Mouse (Mus musculus) right cerebral cortex, postnatal 25 days (tissue): ENCODE results near the gene A830005F24Rik.

Source experiments
- DNase-seq: peaks from one replicate; pipeline ENCODE4 v3.0.0; 2022

The A830005F24Rik gene

DNA sequence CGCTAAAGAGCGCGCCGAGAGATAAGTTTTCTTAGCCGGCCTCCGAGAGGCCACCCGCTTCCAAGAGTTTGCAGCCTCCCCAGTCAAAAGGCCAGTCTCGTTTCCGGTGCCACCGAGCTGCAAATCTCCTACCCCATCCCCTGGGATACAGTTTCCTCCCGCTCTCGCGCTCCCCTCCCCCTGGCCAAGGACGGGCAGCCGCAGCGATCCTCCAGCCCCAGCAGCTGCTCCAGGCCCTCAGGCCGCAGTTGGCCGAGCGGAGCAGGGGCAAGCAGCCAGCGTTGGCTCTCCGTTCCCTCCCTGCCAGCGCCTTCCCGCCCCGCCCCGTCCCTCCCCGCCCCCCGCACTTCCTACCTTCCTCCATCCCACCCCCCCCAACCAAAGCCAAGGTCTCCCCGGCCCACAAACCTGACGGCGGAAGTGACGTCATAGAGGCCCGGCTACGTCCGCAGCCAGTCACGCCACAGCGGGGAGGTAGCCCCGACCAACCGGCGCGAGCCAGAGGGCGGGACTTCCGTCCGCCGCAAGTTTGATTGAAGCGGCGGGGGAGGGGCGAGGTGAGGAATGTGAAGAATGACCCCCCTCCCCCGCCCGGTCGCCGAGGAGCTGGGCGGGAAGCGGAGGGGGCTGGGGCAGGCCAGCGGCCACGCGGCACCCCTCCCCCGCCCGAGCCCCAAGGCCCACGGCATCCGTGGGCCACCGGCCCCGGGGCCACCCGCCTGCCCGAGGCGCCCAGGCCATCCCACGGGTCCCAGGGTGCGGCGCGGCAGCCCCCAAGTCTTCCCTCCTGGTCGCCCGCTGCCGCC is 32.3 kb downstream of the A830005F24Rik start:
- peak; percentile 96 for DNase-seq

DNA sequence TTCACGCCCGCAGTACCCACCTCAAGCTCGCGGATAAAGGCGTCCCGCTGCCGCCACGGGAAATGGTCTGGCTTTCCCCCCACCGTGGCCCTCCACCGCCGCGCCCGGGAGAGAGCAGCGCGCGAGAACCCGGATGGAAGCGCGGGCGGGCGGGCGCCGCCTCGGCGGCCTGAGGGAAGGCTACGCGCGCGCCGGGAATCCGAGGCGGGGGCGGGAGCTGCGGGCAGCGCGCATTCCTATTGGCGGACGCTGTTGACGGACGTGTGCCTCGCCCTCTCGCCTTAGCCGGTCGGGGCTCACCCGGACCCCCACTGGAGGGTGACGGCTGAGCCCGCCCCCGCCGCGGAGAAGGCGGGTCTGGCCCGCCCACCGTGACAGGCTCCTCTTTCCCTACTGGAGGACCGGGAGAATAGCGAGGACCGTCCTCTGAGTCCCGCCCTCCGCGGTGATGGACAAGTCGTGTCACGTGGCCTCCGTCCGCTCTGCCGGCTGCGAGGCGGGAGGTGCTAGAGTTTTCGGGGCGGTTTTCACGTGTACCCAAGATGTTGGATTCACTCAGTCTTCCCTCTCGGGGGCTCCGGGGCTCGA is 33.1 kb downstream of the A830005F24Rik start:
- DNase-seq: peak; percentile 100

DNA sequence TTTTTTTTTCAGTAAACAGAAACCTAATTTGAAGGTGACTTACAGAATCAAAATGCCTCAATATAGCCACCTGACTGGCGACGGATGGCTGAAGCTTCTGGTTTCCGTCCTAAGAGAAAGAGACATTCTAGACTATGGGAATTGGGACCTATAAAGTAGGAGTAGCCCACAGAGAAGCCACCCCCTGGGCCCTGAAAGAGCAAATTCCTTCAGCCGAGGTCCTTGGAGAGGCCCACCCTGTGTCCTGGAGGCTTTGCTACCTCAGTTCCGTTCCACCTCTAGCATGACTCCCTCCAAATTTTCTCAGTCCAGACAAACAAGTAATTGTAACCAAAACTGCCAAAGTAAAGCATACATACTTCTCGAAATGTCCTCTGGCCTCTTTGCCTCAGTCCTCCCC is 34.3 kb downstream of the A830005F24Rik start:
- no peak for DNase-seq

DNA sequence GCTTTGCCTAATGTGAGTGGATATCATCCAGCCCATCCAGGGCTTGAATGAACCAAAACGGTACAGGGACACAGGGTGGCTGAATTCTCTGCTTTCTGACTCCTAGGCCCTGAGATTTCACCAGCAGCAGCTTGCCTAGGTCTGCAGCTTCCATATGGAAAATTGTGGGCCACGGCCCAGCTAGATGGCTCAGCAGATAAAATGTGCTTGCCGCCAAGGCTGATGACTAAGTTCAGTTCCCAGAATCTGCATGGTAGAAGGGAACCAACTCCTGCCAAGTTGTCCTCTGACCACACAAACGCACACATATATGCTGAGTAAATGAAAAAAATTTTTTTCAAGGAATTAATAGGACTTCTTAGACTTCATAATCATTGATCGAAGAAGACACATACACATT is 34.9 kb downstream of the A830005F24Rik start:
- DNase-seq: no peak

DNA sequence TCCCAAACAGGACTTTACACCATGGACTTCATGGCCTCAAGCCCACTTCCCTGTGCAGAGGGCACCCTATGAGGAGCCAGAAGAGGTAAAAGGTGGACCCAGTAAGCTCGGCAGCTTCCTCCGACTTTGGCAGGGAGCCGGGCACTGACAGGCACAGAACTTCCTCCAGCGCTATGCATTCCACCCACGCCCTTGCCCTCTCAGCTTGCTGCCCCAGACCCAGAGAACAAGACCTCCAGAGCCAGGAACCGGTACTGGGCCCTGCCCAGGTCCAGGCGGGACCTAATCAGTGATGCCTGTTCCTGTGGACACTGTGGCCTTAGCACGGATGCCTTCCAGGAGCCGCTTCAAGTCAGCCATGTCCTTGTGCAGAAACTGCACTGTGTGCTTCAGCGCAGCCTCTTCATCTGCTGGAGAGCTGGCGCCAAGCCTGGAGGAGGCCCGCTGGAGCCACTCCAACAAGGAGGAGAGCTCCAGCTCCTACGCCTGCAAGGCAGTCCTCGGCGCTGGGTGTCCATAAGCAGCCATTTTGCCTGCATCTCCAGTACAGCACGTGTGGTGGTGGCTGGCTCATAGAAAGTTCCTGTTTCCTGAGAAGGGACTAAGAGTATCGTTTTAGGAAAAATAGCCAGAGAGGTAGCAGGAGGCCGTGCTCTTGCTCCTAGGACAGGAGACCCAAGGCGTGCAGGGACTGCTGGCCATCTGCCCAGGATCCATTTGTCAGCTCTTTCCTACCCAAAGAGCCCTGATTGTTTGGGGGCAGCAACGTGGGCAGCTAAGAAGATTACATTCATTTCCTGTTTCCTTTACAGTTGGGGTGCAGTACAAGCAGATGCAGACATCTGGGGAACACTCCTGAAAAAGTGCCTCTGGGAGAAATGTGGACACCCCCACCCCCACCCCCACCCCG is 39.1 kb downstream of the A830005F24Rik start:
- peak; percentile 91 for DNase-seq

DNA sequence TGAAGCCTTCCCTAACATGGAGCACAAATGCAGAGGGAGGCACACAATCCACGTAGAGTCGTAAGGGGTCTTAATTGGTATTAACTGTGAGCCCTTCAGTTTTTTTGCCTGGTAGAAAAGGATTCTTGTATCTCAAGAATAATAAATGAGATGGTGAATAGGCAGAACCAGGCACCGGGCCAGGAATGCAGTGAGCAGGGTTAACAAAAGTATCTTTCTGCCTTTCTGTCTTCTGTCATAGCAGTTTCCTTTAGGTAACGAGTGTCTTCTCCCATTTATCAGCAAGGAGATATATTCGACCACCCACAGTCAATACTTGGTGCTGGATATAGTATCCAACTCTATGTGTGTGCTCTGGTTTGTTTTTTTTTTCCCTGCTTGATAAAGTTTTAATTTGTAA is 40.1 kb downstream of the A830005F24Rik start:
- DNase-seq: no peak

DNA sequence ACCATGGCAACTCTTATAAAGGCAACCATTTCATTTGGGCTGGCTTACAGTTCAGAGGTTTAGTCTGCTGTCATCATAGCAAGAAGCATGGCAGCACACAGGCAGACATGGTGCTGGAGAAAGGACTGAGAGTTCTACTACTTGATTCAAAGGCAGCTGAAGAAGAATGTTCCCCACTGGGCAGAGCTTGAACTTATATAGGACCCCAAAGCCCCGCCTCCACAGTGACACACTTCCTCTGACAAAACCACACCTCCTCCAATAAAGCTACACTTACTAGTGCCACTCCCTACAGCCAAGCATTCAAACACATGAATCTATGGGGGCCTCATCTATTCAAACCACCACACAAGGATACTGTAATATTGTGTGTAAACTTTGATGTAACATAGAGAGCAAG is 41.2 kb downstream of the A830005F24Rik start:
- no peak for DNase-seq

DNA sequence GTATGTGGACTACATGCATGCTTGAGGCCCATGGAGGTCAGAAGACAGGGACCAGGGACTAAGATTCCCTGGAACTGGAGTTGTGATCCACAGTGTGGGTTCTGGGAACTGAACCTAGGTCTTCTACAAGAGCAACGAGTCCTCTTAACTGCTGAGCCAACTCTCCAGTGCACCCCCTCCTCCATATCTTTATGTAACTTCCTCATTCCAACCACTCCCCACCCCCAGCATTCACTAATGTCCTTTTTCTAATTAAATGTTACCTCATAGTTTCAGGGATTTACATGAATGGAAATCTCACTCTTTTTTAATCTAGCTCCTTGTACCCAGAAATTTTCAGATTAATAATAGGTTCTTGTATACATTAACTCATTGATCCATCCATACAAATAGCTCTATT is 42.6 kb downstream of the A830005F24Rik start:
- DNase-seq: no peak

DNA sequence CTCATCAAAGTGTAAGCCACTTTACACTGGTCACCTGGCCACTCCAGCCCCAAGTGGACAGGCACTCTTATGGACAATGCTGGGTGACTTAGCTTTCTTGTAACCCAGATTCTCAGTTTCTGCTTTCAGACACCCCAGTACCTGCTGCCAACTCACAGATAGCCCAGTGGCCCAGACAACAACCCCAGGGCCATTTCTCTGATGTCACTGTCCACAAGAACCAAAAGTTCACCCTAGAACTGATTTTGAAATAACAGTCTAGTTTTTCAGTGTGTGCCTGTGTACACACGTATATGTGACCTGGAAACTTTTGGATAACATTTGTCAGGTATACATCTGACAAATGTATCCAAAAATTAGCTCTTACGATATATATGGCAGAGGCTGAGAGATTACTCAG is 48.1 kb downstream of the A830005F24Rik start:
- DNase-seq: no peak

DNA sequence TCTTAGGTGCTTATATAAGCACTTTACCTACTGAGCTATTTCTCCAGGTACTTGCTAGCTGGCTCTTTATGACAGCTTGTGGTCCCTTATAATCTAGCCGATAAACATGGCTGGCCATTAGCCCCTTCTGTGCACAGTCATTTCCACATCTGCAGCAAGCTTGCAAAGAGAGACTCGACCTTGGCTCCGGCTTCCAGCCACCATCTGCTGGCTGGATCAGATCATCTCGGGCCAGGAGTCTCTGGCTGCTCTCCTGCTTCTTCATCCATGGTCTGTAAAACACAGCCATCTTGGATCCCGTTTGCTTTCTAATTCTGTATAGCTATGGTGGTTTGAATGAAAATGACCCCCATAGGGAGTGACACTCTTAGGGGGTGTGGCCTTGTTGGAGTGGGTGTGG is 49.0 kb downstream of the A830005F24Rik start:
- DNase-seq: no peak
